Mouse (Mus musculus) cerebellum, adult 9-10 months (tissue): Measurements from ENCODE around the gene Slc25a33.

ENCODE experiments used
- DNase-seq: peaks from one replicate; pipeline ENCODE4 v3.0.0; 2022

Gene Slc25a33

DNA sequence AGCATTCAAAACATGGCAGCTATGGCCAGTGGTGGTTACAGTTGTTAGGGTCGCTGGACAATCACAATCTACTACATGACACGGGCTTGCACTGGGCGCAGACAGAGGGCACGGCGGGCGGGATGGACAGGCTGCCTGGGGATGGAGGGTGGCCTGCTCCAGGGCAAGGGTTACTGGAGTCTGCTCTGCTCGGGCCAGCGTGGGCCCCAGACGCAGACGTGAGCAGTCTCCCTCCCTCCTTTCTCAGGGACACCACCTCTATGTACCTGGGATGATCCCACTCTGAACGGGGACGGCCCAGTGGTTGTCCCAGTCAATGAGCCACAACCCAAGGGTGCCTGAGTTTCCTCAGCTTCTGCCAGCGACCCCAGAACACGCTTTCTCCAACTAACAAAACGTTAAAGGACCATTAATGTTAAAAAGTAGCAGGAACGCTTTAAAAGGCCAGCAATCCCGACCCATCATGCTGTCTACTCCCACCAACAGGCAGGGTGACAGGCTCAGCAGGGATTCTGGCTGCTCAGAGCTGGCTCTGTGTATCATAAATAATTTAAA, 49.1 kb downstream of the Slc25a33 start:
- peak; percentile 57 for DNase-seq

DNA sequence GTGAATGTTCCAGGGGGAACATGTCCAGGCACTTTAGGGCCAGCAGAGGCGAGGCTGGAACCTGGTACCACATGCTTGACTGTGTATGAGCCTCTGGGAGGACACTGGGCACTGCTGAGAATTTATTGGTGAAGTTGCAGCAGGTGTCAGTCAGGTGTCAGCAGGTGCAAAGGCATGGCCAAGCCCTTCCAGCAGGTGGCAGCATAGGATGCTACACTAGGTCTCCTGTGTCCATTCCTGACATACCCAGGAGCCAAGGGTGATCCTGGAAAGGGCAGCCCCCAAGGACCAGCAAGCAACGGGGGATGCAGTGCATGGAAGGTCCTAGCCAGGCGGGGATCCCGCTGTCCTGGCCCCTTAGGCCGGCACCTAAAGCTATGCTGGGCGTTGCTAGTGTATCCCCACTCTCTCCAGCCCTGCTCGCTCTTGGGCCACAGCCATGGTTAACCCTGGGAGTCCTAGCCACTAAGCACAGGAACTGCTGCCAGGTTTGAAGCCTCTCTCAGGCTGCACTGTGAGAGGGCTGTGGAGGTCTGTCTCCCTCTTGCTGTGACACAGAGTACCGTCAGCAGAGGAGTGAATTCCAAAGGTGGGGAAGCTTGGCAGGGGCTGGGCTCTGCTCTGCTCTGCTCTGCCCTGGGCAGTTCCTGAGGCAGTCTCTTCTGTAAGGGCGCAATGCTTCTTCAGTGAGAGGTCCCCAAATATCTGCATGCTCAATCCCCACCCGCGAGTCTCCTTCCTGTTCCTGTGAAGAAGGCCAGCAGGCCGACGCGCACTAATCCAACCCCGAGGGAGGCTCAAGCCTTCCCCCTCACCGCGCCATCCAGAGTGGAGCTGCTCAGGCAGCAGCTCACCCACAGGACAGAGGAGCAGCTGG, 50.0 kb downstream of the Slc25a33 start:
- peak; percentile 96 for DNase-seq

DNA sequence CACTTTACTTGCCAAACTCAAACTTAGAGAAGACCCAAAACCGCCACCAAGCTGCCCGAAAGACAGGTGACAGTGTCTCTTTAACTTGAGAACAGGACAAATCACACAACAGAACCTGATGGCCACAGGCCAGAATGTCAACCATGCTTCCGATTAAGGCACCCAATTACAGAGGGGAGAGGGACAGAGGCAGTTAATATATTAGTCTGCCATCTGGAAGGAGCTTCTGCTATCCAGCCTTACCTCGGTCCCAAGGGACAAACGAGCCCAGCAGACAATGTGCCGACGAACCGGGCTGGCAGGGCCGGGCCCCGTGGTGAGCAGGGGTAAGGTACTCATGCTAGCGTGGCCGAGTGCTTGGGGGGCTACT, 51.1 kb downstream of the Slc25a33 start:
- peak; percentile 68 for DNase-seq

DNA sequence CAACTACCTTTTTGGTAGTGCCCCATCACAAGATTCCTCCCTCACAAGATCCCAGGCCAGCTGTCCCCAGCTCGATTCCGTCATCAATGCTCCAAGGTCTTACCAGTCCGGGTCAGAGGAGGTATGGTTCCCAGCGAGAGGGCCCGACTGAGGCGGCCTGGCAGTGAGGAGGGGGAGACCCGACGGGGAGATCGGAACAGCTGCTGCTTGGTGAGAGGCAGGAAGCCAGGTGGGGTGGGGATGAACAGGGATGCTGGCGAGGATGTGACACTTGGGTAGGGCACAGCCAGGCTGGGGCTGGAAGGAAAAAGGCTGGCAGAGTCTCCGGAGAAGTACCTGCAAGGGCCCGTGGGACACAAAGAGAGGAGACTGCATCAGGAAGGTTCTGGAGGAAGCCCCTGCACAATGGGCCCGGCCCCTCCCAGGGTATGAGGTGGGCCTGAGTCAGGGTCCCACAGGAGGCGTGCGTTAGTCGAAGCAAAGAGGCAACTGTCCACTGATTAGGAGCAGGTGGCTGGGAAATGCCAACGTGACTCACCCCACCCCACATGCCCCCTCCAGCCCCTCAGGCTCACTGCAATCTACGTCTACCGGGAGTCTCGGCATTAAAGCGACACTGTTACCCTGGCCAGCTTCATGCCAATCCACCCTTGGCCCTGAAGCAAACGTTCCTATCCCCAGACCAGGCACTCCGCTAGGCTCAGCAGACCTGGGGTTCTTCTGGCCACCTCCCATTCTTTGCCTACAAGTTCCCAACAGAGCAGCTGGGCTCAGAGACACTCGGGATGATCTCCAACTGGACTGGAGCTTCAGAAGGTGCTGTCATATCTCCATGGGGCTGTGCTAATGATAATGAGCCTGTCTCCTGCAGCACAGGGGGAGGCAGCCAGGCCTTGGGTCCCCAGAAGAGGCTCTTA, 51.7 kb downstream of the Slc25a33 start:
- DNase-seq: peak; percentile 72

DNA sequence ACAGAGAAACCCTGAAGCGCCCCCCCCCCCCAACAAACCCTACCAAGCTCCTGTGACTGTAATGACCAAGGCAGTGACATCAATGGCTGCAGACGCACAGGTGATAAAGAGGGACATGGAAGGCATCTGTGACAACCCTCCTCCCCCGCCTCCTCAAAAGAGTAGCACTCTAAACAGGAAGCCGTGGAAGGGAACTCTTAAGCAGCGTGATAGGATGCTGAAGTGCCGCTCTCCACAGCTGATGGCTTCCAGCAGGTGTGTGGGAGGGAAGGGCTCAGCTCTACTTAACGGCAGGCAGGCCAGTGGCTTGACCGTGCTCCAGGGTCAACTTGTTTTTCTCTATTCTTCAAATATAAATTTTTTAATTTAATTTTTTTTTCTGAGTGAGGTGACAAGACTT, 52.9 kb downstream of the Slc25a33 start:
- DNase-seq: peak; percentile 21

DNA sequence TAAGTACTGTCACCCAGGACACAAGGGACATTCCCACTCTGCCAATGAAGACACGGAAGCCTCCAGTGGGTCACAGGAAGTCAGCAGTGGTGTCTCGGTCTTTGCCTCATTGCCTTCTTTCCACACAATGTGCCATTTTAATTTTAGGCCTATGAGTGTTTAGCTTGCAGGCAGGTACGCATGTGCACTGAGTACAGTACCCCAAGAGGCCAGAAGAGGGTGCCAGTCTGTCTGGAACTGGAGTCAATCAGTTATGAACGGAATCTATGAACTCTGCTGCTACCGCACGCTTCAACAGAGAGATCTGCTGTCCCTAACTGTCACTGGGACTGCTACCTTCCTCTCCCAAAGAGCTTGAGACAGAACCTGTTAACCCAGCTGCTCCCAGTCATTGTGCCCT, 54.4 kb downstream of the Slc25a33 start:
- peak; percentile 73 for DNase-seq

DNA sequence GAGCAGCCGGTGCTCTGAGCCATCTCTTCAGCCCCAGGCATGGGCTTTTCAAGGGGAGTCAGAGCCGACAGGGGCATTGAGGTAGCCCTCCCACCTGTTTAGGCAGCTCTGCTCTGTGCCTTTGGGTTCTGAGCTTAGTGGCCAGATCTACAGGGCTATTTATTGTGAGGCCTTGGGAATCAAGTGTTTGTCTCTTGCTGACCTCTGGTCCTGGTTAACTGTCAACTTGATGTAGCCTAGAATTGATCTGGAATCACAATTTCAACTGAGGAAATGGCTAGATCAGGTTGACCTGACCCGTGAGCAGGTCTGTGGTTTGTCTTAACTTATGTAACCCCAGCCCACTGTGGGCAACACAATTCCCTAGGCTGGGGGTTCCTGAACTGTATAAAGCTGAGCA, 59.5 kb downstream of the Slc25a33 start:
- no peak for DNase-seq

GRCm38 (mm10) chr4:149711955-149712354, 62.1 kb downstream of the Slc25a33 start:
- DNase-seq: peak; percentile 58

DNA sequence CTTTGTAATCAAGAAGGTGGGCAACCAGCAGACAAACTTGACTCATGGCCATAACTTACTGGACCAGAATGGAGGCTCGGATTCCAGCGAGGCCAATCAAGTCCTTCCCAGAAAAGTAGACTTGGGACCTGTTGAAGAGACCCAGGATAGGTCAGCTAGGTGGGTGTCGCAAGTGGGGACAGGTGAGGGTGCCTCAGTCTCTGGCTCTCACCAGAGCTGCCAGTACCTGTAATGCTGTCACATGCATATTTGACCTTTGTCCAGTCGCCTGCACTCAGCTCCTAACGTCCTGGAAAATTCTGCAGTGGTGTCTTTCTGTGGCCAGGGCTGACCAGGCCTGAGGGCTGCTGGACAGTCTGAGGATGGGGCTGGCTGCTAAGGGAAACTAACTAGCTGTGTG, 62.6 kb downstream of the Slc25a33 start:
- no peak for DNase-seq

- DNase-seq: peak; percentile 47
Observed at GRCm38 (mm10) chr4:149710510-149710909, 63.6 kb downstream of the Slc25a33 start.

DNA sequence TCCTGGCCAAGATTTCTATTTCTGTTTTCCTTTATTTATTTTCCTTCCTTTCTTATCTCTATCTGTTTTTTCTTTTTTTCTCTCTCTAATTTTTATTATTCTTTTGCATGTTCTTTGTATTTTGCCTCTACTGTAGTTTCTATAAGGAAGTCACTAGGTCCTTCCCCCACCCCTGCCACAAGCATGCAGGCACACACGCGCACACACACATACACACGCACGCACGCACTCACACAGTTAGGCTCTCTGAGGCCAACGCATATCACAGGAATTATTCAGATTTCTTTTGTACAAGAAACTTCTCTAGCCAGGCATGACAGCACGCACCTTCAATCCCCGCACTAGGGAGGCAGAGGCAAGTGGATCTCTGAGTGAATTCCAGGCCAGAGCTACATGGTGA, 68.1 kb downstream of the Slc25a33 start:
- DNase-seq: no peak

- no peak for DNase-seq
Observed at GRCm38 (mm10) chr4:149705298-149705697, 68.8 kb downstream of the Slc25a33 start.

GRCm38 (mm10) chr4:149702210-149702979, 71.7 kb downstream of the Slc25a33 start, which contains the start of gene Pik3cd:
TSS of gene Pik3cd (minus strand) at chr4:149702571.
- no peak for DNase-seq

DNA sequence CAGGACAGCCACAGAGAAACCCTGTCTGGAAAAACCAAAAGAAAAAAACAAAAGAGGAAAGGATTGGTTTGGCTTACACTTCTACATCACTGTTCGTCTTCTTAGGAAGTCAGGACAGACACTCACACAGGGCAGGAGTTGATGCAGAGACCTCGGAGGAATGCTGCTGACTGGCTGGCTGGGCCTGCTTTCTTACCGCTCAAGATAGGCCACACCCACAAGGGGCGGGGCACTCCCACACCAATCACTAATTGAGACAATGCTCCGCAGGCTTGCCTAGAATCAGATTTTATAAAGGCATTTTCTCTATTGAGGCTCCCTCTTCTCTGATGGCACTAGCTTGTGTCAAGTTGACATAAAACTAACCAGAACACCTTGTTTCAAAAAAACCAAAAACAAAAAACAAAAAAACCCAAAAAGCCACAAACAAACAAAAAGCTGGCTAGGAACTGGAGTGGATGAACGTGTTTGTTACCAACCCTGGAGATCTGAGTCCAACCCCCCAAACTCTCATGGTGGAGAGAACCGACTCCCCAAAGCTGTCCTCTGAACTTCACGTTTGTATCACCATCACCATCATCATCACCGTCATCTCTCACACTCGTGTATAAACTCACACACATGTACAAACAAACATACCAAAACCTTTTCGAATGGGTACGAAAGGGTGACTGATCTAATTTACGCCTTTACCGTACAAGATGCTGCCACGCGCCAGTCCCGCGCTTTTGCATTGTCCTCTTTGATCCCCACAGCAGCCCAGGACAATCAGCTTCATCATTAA, 72.5 kb downstream of the Slc25a33 start:
- no peak for DNase-seq

DNA sequence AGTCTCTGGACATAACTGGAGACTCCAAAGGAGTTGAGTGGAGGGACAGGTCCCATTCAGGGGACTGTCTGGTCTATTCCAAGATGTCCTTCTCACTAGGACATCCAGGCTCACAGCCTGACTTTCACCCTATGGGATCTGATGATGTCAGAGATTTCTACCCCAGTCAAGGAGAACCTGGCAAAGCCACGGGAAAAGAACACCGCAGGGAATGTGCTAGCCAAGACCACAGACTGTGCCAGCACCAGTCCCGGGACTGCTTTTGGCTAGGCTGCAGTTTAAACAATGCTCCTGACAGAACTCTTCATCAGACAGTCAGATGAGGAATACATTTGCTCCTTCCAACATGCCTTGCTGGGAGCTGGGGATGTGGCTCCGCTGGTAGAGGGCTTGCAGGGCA, 74.1 kb downstream of the Slc25a33 start:
- DNase-seq: no peak

DNA sequence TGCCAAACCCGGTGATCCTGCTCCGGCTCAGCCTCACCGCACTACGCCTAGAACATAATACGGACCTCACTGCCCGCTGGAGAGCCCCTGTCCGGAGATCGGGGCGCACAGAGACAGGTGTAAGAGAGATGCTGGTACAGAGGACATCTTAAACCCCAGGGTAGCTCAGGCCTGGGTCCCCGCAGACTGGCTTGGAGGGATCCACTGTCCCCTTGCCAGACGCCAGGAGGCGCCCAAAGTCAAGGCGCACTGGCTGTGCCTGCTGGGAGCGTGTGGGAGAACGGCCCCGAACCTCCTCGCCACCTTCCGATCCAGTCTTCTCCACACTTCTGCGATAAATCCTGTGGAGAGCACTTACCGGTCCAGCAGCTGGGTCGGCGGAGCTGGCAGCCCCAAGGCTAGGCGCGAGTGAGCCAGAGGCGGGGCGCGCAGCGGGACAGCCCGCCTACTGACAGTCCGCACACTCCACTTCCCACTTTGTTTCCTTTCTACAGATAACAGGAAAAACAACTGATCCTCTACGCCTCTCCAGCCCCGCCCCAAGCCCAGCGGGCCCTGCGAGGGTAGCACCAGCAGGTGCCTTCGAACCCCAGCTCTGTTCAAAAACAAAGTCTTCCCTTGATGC, 75.8 kb downstream of the Slc25a33 start:
- no peak for DNase-seq

- no peak for DNase-seq
Observed at GRCm38 (mm10) chr4:149697506-149698196, 76.4 kb downstream of the Slc25a33 start.

DNA sequence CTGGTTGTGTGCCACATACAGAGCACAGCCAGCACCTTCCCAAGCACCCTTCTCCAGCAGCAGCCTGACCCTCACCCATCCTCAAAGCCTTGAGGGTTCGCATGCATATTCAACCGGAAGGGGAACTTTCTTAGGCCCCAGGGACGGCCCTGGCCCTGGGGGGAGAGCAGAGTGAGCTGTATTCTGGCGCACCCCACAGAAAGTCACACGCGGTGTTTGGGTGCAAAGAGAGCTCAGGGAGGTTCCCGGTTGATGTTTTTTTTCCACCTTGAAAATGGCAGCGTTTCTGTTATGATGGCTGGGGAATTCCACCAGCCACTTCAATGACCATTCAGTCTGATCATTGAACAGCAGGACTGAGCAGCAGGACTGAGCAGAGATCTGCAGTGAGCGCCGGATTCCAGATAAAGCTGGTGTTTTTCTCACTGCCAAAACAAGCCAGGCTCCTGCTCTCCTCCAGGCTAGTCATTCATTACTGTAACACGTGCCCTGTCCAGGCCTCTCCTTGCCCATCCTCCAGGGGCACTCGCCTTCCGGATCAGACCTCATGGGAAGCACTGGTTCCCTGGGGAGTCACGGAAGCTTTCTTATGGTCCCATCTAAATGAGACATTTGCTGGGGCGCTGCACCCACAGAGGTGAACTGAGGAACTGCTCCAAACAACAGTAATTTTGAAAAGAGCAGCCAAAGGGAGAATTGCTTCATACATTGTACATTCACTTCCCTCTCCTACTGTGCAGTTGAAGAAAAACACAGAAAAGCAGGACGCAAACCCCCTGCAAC, 77.7 kb downstream of the Slc25a33 start:
- DNase-seq: no peak
